Mouse (Mus musculus) hindbrain, postnatal 0 days (tissue): ENCODE results near the gene Crocc. TPM values are rescaled to one million over a fixed set of nuclear protein-coding genes. Genes with fewer than 3 reads are reported as not detected.
A peak's percentile ranks its signal among the peaks of the same experiment; 100 is the strongest.

Source experiments
- ATAC-seq: fragments of 200-750 bp; cut with Nextera tagmentation; 2 replicates; pipeline ENCODE4 v1.8.0; 2017; ENCODE audit warnings: mild to moderate bottlenecking, moderate TSS enrichment, moderate library complexity
- DNase-seq: peaks from one replicate; pipeline ENCODE4 v3.0.0-alpha.2; 2015; ENCODE audit warnings: low spot score
- H3K27ac ChIP-seq: fragments of 300-500 bp; sonication (generic); 2 replicates; pipeline ENCODE4 v1.5.1; 2014; ENCODE audit warnings: mild to moderate bottlenecking
- H3K27me3 ChIP-seq: fragments of 300-500 bp; sonication (generic); 2 replicates; pipeline ENCODE4 v1.6.1; 2014; ENCODE audit warnings: low read length, mixed read lengths; ENCODE audit not compliant: insufficient read depth
- H3K36me3 ChIP-seq: fragments of 300-500 bp; sonication (generic); 2 replicates; pipeline ENCODE4 v1.6.1; 2014; ENCODE audit warnings: low read length, mixed read lengths; ENCODE audit not compliant: insufficient read depth
- H3K4me1 ChIP-seq: fragments of 300-500 bp; sonication (generic); 2 replicates; pipeline ENCODE4 v1.6.1; 2014; ENCODE audit warnings: antibody characterized with exemption, low read length, mixed read lengths; ENCODE audit not compliant: insufficient read depth
- H3K4me2 ChIP-seq: fragments of 300-500 bp; sonication (generic); 2 replicates; pipeline ENCODE4 v1.6.1; 2014; ENCODE audit warnings: low read depth, mild to moderate bottlenecking, low read length, moderate library complexity, mixed read lengths
- H3K4me3 ChIP-seq: fragments of 300-500 bp; sonication (generic); 2 replicates; pipeline ENCODE4 v1.5.1; 2014; ENCODE audit warnings: low read length
- H3K9ac ChIP-seq: fragments of 300-500 bp; sonication (generic); replicated peaks from 2 replicates; pipeline ENCODE4 v1.6.1; 2014; ENCODE audit warnings: mild to moderate bottlenecking, low read length, moderate library complexity, mixed read lengths
- H3K9me3 ChIP-seq: fragments of 300-500 bp; sonication (generic); 2 replicates; pipeline ENCODE4 v1.6.1; 2016; ENCODE audit warnings: low read length, mixed read lengths
- CTCF ChIP-seq: IDR thresholded peaks from 2 replicates; pipeline ENCODE4 v1.5.1; 2016; ENCODE audit warnings: antibody characterized with exemption, control low read depth, low read depth
- WGBS: fragments of 180-500 bp; shearing (Covaris S2); extraction: QIAGEN DNeasy Blood & Tissue Kit; methylation state at CpG from one replicate; pipeline ENCODE4 v1.1.7; 2014; 5-methylcytosine and 5-hydroxymethylcytosine counted together
- polyA plus RNA-seq: library from polyadenylated mRNA; unstranded; fragments of >200 nt; fragmentation: Nextera tagmentation; extraction: Ambion mirVana; gene quantifications from 2 replicates; pipeline ENCODE4 v1.2.1, GENCODE M21; 2015
- total RNA-seq: library from RNA; depleted of rRNA; stranded (reverse); fragments of >200 nt; gene quantifications from 2 replicates; pipeline ENCODE4 v1.2.3, GENCODE M21; 2014

The Crocc gene
- total and polyA plus RNA-seq, 2 experiments from 2014 or later: 3.9 to 18.7 TPM

GRCm38 (mm10) chr4:141068655-141069054 lies 8.3 kb upstream of the Crocc start:
- DNase-seq (no peak), ATAC-seq (no peak)
- 96% methylated on average over 8 of the region's 8 CpGs for WGBS
- peaks cover 74% of the 10 kb centered on the region for H3K36me3 ChIP-seq
- no peaks in the 10 kb centered on the region for H3K4me1 ChIP-seq
- H3K9me3 ChIP-seq: no peaks in the 10 kb centered on the region
- H3K4me2 ChIP-seq: no peak overlapping the region
- H3K27ac ChIP-seq: no peak overlapping the region
- no peak for TF ChIP-seq CTCF
- H3K4me3 ChIP-seq: no peak overlapping the region
- H3K9ac ChIP-seq: no peak overlapping the region
- no peaks in the 10 kb centered on the region for H3K27me3 ChIP-seq

GRCm38 (mm10) chr4:141067516-141068046 lies 7.2 kb upstream of the Crocc start:
- Histone ChIP-seq H3K4me3 (no peak overlapping the region), H3K27me3 (no peaks in the 10 kb centered on the region), H3K9me3 (no peaks in the 10 kb centered on the region), H3K27ac (peak overlapping the region; percentile 15; the same call in 1 of the 2 replicates), H3K4me1 (no peaks in the 10 kb centered on the region), H3K36me3 (peaks cover 65% of the 10 kb centered on the region), H3K4me2 (no peak overlapping the region), H3K9ac (peak overlapping the region; percentile 23; the same call in 1 of the 2 replicates)
- 68% methylated on average over 9 of the region's 9 CpGs for WGBS
- DNase-seq (no peak), ATAC-seq (no peak)
- no peak for TF ChIP-seq CTCF

- no peak overlapping the region for H3K4me3 ChIP-seq
- 0 out of 2 replicates have a peak overlapping the region, but pooled peaks have one; percentile 23 for H3K9ac ChIP-seq
- H3K4me1 ChIP-seq: no peaks in the 10 kb centered on the region
- H3K27ac ChIP-seq: peak overlapping the region; percentile 36; the same call in 1 of the 2 replicates
- DNase-seq: peak; percentile 58
- 52% methylated on average over 12 of the region's 12 CpGs for WGBS
- H3K27me3 ChIP-seq: no peaks in the 10 kb centered on the region
- no peak for ATAC-seq
- H3K4me2 ChIP-seq: no peak overlapping the region
- peaks cover 59% of the 10 kb centered on the region for H3K36me3 ChIP-seq
- TF ChIP-seq CTCF: no peak
- H3K9me3 ChIP-seq: no peaks in the 10 kb centered on the region
These were observed 6.6 kb upstream of the Crocc start for GRCm38 (mm10) chr4:141066709-141067515.

DNA sequence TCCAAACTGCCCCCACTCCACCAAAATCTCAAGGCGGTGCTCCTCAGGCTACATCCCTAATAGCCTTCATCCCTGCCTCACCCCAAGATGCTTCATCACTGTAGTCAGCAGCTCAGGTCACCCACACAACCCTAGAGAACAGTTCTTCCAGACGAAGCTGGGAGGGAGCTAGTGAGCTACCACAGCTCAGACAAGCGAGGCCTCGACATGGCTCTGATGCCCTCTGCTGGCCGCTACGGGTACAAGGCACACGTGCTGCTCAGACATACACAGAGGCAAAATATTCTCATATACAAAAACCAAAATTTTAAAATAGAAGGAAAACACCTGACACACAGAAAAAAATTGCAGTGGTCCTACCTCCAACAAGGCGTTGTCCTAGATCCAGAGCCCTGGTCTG lies 4.8 kb upstream of the Crocc start:
- WGBS: 4% methylated on average over 8 of the region's 8 CpGs
- Histone ChIP-seq H3K27ac (no peak overlapping the region), H3K9ac (no peak overlapping the region), H3K36me3 (peaks cover 41% of the 10 kb centered on the region), H3K27me3 (no peaks in the 10 kb centered on the region), H3K4me1 (no peaks in the 10 kb centered on the region), H3K9me3 (no peaks in the 10 kb centered on the region), H3K4me2 (no peak overlapping the region), H3K4me3 (no peak overlapping the region)
- peak; percentile 99 for TF ChIP-seq CTCF
- DNase-seq: peak; percentile 96
- ATAC-seq: peak; percentile 33

GRCm38 (mm10) chr4:141064104-141064659 lies 3.8 kb upstream of the Crocc start:
- no peak overlapping the region for H3K4me2 ChIP-seq
- H3K4me3 ChIP-seq: no peak overlapping the region
- H3K36me3 ChIP-seq: peaks cover 33% of the 10 kb centered on the region
- H3K9me3 ChIP-seq: no peaks in the 10 kb centered on the region
- H3K9ac ChIP-seq: no peak overlapping the region
- ATAC-seq: no peak
- no peak for DNase-seq
- WGBS: 82% methylated on average over 4 of the region's 4 CpGs
- H3K27ac ChIP-seq: no peak overlapping the region
- H3K4me1 ChIP-seq: no peaks in the 10 kb centered on the region
- H3K27me3 ChIP-seq: no peaks in the 10 kb centered on the region
- no peak for TF ChIP-seq CTCF

DNA sequence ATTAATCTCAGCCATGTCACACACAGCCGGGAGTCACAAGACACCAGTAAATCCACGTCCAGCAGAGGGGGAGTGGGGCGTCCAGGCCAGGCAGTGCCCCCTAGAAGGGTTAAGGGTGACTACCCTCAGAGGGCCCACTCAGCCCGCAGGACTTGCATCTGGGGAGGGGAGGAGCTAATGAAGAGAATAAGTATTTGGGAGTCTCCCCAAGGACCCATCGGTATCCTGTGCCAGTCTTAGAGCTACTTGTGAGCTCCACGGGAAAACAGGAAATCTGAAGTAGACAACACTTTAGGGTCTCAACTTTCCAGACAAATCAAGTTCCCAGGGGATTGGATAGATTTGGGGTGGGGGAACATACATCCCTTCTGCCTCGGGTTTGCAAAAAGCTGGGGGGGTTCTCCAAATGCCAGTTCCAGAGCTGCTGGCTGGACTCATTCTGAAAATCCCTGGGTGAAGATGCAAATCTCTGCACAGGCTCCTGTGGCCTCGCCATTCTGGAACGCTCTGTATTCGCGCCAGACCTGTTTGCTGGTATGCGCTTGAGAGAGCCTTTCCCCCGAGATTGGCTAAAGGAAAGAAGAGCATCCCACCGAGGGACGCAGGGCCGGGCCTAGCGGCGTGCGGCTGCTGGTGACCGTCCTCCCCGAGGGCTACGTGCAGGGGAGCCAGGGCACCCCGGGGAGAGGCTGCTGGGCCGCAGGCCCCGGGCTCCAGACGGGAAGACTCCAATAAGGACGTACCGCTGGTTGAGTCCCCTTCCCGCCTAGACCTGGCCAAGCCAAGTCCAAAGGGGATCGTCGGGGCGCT lies 529 bp downstream of the Crocc start:
- no peaks in the 10 kb centered on the region for H3K4me1 ChIP-seq
- ATAC-seq: no peak; the same call in 1 of the 2 replicates
- H3K36me3 ChIP-seq: no peaks in the 10 kb centered on the region
- no peak for TF ChIP-seq CTCF
- H3K27me3 ChIP-seq: no peaks in the 10 kb centered on the region
- H3K9me3 ChIP-seq: no peaks in the 10 kb centered on the region
- peak overlapping the region; percentile 76 for H3K9ac ChIP-seq
- 2% methylated on average over 32 of the region's 32 CpGs for WGBS
- peak overlapping the region; percentile 84 for H3K4me2 ChIP-seq
- DNase-seq: peak; percentile 17
- peak overlapping the region; percentile 87 for H3K27ac ChIP-seq
- peak overlapping the region; percentile 58 for H3K4me3 ChIP-seq
